Mouse (Mus musculus) sigmoid colon, adult 10 weeks (tissue): Measurements from ENCODE around the gene Mical2. TPM values are rescaled to one million over a fixed set of nuclear protein-coding genes. Genes with fewer than 3 reads are reported as not detected.

Experiments used
- polyA plus RNA-seq: library from polyadenylated mRNA; stranded (reverse); fragments of 350-450 nt; fragmentation: Illumina TruSeq; extraction: RNeasy Lipid Tissue Mini Kit (QIAGEN cat#74804); gene quantifications from one replicate; pipeline ENCODE4 v1.2.3, GENCODE M21; 2014; ENCODE audit warnings: low read depth, low replicate concordance

Mical2 gene
- polyA plus RNA-seq = 46.2 TPM

GRCm38 (mm10) chr7:112225615-112226262, at the start of gene Mical2:
TSS of gene Mical2 (plus strand) at chr7:112225856.

GRCm38 (mm10) chr7:112427357-112428157, 201.9 kb downstream of the Mical2 start, which contains the start of gene Parva:
TSS of gene Parva (plus strand) at chr7:112427505.

Other genes starting within 250 kb of the Mical2 start
- gene Usp47, start 202.4 kb upstream of the Mical2 start, polyA plus RNA-seq = 134 TPM
- gene Dkk3, start 66.8 kb upstream of the Mical2 start, polyA plus RNA-seq = 36.1 TPM
- 101 TPM for gene Parva, start 201.6 kb downstream of the Mical2 start, polyA plus RNA-seq